Mouse (Mus musculus): ENCODE data around the gene Dnajc13. TPM values are rescaled to one million over a fixed set of nuclear protein-coding genes. Genes with fewer than 3 reads are reported as not detected.

Gene Dnajc13
- polyA plus RNA-seq, 1 experiment from 2014 or later = 82.4 TPM

GRCm38 (mm10) chr9:104182328-104182727 is 80.4 kb downstream of the Dnajc13 start:
- no peak overlapping the region for H3K27ac ChIP-seq
- no peaks in the 10 kb centered on the region for H3K79me2 ChIP-seq (ENCODE audit: inconsistent target)
- no peak overlapping the region for H3K4me3 ChIP-seq (ENCODE audit: inconsistent target)
- peaks cover 97% of the 10 kb centered on the region for H3K36me3 ChIP-seq (ENCODE audit: inconsistent target)
- 99% methylated on average over 5 of the region's 5 CpGs for WGBS (ENCODE audit: missing documents)

DNA sequence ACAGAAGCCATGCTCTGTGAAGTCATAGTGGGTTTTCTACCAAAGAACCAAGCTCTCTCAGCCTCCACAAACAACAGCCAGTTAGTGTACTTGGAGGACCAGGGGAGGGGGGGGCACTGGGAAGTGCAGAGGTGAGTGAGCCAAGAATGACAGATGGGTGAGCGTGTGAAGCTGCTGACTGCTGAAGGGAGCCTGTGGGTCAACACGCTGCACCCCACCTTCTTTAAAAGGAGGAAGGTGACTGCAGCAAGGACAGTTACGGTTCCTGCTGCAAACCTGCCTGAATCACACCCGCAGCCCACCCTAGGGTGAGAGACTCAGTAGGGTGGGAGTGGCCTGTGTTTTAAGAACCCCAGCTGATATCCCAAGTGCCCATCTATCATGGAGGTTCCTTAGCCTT is 81.1 kb downstream of the Dnajc13 start:
- Histone ChIP-seq H3K27ac (no peak overlapping the region), H3K36me3 (ENCODE audit: inconsistent target) (peaks cover 97% of the 10 kb centered on the region), H3K79me2 (ENCODE audit: inconsistent target) (no peaks in the 10 kb centered on the region), H3K4me3 (ENCODE audit: inconsistent target) (no peak overlapping the region)
- WGBS (ENCODE audit: missing documents) = 98% methylated on average over 4 of the region's 4 CpGs

GRCm38 (mm10) chr9:104180046-104180445 is 82.7 kb downstream of the Dnajc13 start:
- no peak overlapping the region for H3K4me3 ChIP-seq (ENCODE audit: inconsistent target)
- H3K36me3 ChIP-seq (ENCODE audit: inconsistent target) = peaks cover 99% of the 10 kb centered on the region
- H3K79me2 ChIP-seq (ENCODE audit: inconsistent target) = no peaks in the 10 kb centered on the region
- 93% methylated on average over 6 of the region's 6 CpGs for WGBS (ENCODE audit: missing documents)
- no peak overlapping the region for H3K27ac ChIP-seq

DNA sequence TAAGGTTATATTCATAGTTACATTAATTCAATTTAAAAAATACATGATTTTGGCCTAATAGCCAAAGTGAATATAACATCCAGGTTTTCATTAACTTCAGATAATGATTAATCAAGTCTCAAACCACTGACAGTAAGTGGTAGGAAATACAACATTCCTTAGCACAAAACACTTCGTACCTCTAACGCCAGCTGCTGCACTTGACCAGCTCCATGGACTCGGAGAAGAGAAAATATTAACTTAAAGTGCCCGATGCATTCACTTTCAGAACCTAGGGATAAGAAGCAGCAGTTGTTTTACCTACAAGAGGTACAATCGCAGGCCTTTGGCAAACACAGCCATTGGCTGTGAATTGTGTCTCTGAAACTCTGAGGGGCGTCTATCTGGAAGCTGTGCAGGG is 90.4 kb downstream of the Dnajc13 start:
- no peak overlapping the region for H3K27ac ChIP-seq
- peaks cover 93% of the 10 kb centered on the region for H3K36me3 ChIP-seq (ENCODE audit: inconsistent target)
- WGBS (ENCODE audit: missing documents) = 92% methylated on average over 6 of the region's 6 CpGs

DNA sequence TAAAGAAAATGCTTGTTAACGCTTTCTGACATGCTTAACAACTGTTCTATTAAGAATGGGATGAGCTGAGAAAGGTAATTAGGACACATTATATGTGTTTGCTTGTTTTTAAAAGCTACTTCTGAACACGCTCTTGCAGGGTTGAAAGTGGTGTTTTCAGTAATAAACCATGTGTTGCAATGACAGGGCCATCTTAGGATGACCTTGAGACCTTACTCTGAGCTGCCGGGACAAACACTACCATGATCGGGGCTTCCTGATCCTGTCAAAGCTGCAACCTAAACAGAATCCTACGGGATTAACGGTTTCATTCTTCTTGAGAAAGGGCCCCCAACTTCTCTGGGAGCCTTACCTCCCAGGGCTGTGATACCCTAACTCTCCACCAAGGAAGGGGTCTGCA is 91.1 kb downstream of the Dnajc13 start:
- Histone ChIP-seq H3K36me3 (ENCODE audit: inconsistent target) (peaks cover 93% of the 10 kb centered on the region), H3K79me2 (ENCODE audit: inconsistent target) (no peaks in the 10 kb centered on the region), H3K27ac (no peak overlapping the region), H3K4me3 (ENCODE audit: inconsistent target) (no peak overlapping the region)
- 96% methylated on average over 6 of the region's 6 CpGs for WGBS (ENCODE audit: missing documents)

More for the DNA sequence above, 90.4 kb downstream of the Dnajc13 start:
- H3K79me2 ChIP-seq (ENCODE audit: inconsistent target) = no peaks in the 10 kb centered on the region
- H3K4me3 ChIP-seq (ENCODE audit: inconsistent target) = no peak overlapping the region

- H3K36me3 ChIP-seq (ENCODE audit: inconsistent target) = peaks cover 92% of the 10 kb centered on the region
- no peak overlapping the region for H3K27ac ChIP-seq
- 94% methylated on average over 10 of the region's 10 CpGs for WGBS (ENCODE audit: missing documents)
- no peak overlapping the region for H3K4me3 ChIP-seq (ENCODE audit: inconsistent target)
- H3K79me2 ChIP-seq (ENCODE audit: inconsistent target) = no peaks in the 10 kb centered on the region
These were observed 92.7 kb downstream of the Dnajc13 start for GRCm38 (mm10) chr9:104169986-104170385.

- no peak overlapping the region for H3K4me3 ChIP-seq (ENCODE audit: inconsistent target)
- WGBS (ENCODE audit: missing documents) = 96% methylated on average over 5 of the region's 5 CpGs
- peaks cover 90% of the 10 kb centered on the region for H3K36me3 ChIP-seq (ENCODE audit: inconsistent target)
- H3K27ac ChIP-seq = no peak overlapping the region
- H3K79me2 ChIP-seq (ENCODE audit: inconsistent target) = no peaks in the 10 kb centered on the region
These were observed 96.8 kb downstream of the Dnajc13 start for GRCm38 (mm10) chr9:104165926-104166325.

DNA sequence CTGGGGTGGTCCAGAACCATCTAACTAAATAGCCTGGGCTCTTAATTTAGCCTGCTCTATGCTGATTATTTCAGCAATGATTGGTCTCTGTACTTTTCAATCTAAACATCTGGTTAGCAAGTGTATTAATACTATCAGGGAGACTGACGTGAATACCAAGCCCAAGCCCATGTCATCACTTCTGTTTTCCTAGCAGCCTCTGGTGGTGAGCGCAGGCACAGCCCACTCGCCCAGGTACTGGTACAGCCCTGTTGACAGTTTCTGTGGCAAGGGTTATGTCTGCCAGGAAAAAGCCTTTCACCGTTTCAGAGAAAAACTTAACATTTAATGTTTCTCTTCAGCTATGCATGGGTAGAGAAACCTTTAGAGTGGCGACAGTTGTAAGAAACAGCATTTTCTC is 98.5 kb downstream of the Dnajc13 start:
- WGBS (ENCODE audit: missing documents) = 91% methylated on average over 5 of the region's 5 CpGs
- peaks cover 92% of the 10 kb centered on the region for H3K36me3 ChIP-seq (ENCODE audit: inconsistent target)

DNA sequence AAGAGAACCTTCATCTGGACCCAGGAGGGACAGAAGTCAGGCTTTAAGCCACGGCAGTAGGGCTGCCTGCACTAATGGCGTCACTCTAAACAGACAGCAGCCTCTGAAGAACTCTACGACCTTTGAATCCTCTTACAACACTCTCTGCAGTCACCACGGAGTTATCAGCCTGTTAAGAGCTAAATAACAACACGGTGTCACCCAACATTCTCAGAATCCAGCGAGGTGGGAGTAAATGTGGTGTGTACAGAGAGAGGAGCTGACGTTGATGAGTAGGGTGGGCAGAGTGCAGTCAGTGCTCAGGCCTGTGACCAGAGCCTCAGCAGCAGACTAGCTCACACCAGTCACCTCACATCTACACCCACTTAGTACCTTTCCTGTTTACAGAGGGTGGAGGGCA is 101.6 kb downstream of the Dnajc13 start:
- WGBS (ENCODE audit: missing documents) = 89% methylated on average over 7 of the region's 7 CpGs
- no peak overlapping the region for H3K27ac ChIP-seq
- H3K79me2 ChIP-seq (ENCODE audit: inconsistent target) = no peaks in the 10 kb centered on the region
- no peak overlapping the region for H3K4me3 ChIP-seq (ENCODE audit: inconsistent target)
- H3K36me3 ChIP-seq (ENCODE audit: inconsistent target) = peaks cover 95% of the 10 kb centered on the region

More for the DNA sequence above, 98.5 kb downstream of the Dnajc13 start:
- Histone ChIP-seq H3K79me2 (ENCODE audit: inconsistent target) (no peaks in the 10 kb centered on the region), H3K4me3 (ENCODE audit: inconsistent target) (no peak overlapping the region), H3K27ac (no peak overlapping the region)

DNA sequence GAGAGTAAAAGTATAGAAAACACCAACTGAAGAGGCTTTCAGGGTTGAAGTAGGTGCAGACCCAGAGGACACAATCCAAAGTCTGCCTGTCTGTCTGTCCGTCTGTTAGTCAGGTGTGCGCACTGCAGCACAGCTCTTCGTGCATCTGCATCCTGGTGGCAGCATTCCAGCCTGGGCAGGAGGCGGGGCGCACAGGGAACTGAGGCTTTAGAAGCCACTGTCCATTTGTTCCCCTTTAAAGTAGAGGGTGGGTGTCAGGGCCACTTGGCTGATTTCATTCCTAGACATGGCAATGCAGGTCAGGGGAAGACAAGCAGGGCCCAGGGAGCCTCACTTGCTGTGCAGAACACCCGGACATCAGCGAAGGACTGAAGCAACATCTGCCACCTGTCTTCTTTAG is 105.4 kb downstream of the Dnajc13 start:
- H3K79me2 ChIP-seq (ENCODE audit: inconsistent target) = no peaks in the 10 kb centered on the region
- H3K4me3 ChIP-seq (ENCODE audit: inconsistent target) = no peak overlapping the region
- H3K36me3 ChIP-seq (ENCODE audit: inconsistent target) = peaks cover 99% of the 10 kb centered on the region
- WGBS (ENCODE audit: missing documents) = 94% methylated on average over 7 of the region's 7 CpGs
- H3K27ac ChIP-seq = no peak overlapping the region

GRCm38 (mm10) chr9:104156506-104156905 is 106.2 kb downstream of the Dnajc13 start:
- H3K79me2 ChIP-seq (ENCODE audit: inconsistent target) = no peaks in the 10 kb centered on the region
- 97% methylated on average over 6 of the region's 8 CpGs for WGBS (ENCODE audit: missing documents)
- no peak overlapping the region for H3K4me3 ChIP-seq (ENCODE audit: inconsistent target)
- H3K27ac ChIP-seq = no peak overlapping the region
- H3K36me3 ChIP-seq (ENCODE audit: inconsistent target) = peaks cover 99% of the 10 kb centered on the region

DNA sequence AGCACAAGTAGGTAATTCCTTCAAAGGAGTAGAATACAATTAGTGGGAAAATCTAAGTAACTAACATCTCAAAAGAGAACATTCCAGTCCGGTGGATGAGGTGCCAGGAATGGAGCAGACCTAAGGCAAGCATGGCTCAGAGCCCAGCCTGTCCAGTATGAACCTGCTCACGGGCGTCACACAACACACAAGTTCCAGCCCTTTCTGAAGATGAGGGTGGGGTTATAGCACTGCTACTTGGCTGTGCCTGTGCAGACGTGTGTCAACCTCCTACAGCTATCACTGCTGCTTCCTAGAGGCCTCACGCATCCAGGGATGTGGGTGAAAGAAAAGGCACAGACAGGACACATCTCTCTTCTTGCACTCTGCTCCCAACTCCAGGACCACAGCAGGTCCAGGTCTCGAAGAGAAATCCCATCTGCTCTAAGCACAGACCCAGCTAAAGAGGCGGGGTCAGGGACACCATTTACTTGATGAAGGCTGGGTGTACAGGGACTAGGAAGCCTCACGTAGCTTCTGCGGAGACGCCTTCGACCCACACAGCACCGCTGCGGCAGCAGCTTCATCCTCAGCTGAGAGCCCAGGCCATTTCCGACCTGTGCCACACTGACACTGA is 107.5 kb downstream of the Dnajc13 start:
- H3K27ac ChIP-seq = no peak overlapping the region
- WGBS (ENCODE audit: missing documents) = 95% methylated on average over 14 of the region's 14 CpGs
- H3K4me3 ChIP-seq (ENCODE audit: inconsistent target) = no peak overlapping the region
- no peaks in the 10 kb centered on the region for H3K79me2 ChIP-seq (ENCODE audit: inconsistent target)
- H3K36me3 ChIP-seq (ENCODE audit: inconsistent target) = peaks cover 98% of the 10 kb centered on the region

DNA sequence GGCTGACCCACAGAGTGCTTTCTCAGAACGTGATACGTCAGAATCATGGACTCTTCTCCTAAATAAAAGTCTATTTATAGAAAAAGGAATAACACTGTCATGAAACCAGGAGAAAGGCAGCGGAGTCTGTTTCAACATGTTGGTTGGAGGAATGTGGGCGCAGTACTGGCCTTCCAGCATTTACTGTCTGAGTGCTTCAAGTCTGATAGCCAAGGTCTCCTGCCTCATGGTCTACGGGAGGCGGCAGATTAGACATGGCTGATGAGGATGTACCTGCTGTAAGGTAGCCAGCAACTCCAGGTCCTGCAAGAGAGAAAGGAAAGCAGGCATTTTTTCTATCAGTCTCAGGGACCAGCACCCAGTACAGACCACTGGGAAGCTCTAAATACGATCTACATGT is 110.6 kb downstream of the Dnajc13 start:
- WGBS (ENCODE audit: missing documents) = 97% methylated on average over 7 of the region's 7 CpGs
- Histone ChIP-seq H3K4me3 (ENCODE audit: inconsistent target) (no peak overlapping the region), H3K27ac (no peak overlapping the region), H3K79me2 (ENCODE audit: inconsistent target) (no peaks in the 10 kb centered on the region), H3K36me3 (ENCODE audit: inconsistent target) (peaks cover 69% of the 10 kb centered on the region)

GRCm38 (mm10) chr9:104148969-104149368 is 113.8 kb downstream of the Dnajc13 start:
- H3K27ac ChIP-seq = no peak overlapping the region
- no peak overlapping the region for H3K4me3 ChIP-seq (ENCODE audit: inconsistent target)
- WGBS (ENCODE audit: missing documents) = 96% methylated on average over 7 of the region's 7 CpGs
- peaks cover 39% of the 10 kb centered on the region for H3K36me3 ChIP-seq (ENCODE audit: inconsistent target)
- no peaks in the 10 kb centered on the region for H3K79me2 ChIP-seq (ENCODE audit: inconsistent target)

- H3K36me3 ChIP-seq (ENCODE audit: inconsistent target) = peaks cover 16% of the 10 kb centered on the region
- H3K79me2 ChIP-seq (ENCODE audit: inconsistent target) = no peaks in the 10 kb centered on the region
- no peak overlapping the region for H3K27ac ChIP-seq
- H3K4me3 ChIP-seq (ENCODE audit: inconsistent target) = no peak overlapping the region
- WGBS (ENCODE audit: missing documents) = 96% methylated on average over 7 of the region's 7 CpGs
These were observed 116.0 kb downstream of the Dnajc13 start for GRCm38 (mm10) chr9:104146683-104147082.

Measured in macrophage (primary cell).